Mouse (Mus musculus): ENCODE data around the gene Nme1. TPM values are rescaled to one million over a fixed set of nuclear protein-coding genes. Genes with fewer than 3 reads are reported as not detected.

Gene Nme1
- total RNA-seq (2014; fragmentation: Nextera tagmentation) (126 and 223 TPM in 2 replicates), total RNA-seq (2017) (245 and 319 TPM in 2 replicates)

DNA sequence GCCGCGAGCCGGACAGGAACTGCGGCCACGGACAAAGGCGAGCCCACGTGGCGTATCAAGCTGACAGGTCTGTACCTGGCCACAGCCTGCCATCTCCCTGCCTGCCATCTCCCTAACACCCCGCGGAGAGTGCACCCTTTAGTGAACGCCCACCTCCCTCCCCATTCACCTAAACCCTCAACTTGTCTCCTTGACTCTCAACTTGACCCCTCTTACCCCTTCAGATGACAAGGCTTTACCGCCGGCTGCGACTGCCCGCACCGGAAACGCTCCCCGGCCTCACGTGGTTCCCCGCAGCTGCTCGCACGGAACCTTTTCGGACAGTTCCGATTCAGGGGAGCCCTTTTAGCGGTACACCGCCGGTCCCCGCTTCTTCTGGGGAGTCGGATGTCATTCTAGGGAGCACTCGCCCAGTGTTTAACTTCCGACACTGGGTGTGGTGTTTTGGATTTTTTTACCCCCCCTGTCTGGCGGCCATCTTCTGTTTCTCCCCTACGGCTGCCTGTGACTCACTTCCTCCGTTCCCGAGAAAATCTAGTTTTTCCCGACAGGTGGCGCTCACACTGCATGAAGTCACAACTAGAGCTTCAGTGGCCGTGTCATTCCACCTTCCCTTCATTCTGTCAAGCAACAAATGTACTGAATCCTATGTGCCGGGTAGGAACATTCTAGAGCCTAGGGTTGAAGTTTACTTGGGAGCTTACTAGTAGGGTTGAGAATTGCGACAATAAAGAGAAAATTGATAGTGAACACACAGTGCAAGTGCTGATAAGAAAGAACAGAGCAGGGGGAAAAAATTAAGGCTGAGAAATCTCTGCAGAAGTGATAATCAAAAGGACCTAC lies at the start of gene Nme1, which contains the start of gene Gm20390:
Nme1 (minus strand) TSS at position 517 of the 843 bp plus-strand sequence.
Gm20390 (minus strand) TSS at position 289 of the 843 bp plus-strand sequence.
- ATAC-seq (replicated peaks; ENCODE audit: low FRiP score, low TSS enrichment, poor library complexity, severe bottlenecking), result peak; percentile 95

- no peak for ATAC-seq (replicated peaks; ENCODE audit: low FRiP score, low TSS enrichment, poor library complexity, severe bottlenecking)
These were observed 35.0 kb upstream of the Nme1 start for GRCm38 (mm10) chr11:94003346-94003745.

DNA sequence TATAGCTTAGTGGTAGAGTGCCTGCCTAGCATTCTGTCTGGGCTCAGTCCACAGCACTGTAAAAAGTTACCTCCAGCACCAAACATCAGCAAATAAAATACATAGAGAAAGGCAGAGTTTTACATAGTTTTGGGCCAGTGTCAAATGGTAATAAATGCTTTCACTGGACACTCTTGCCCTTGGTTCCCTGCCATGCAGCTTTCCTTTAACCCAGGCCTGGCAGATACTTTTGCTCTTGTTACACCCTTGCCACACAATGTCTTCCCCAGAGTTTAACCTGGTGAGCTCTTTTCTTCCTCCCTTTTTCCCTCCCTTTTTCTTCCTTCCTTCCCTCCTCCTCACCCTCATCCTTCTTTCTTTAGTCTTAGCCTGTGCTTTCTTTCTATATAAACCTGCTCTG lies 31.0 kb upstream of the Nme1 start:
- ATAC-seq (replicated peaks; ENCODE audit: low FRiP score, low TSS enrichment, poor library complexity, severe bottlenecking), result no peak

GRCm38 (mm10) chr11:93997141-93997775 lies 28.9 kb upstream of the Nme1 start:
- ATAC-seq (replicated peaks; ENCODE audit: low FRiP score, low TSS enrichment, poor library complexity, severe bottlenecking), result peak; percentile 38

GRCm38 (mm10) chr11:93996306-93997140 lies 28.2 kb upstream of the Nme1 start:
- ATAC-seq (replicated peaks; ENCODE audit: low FRiP score, low TSS enrichment, poor library complexity, severe bottlenecking), result peak; percentile 24; the same call in 1 of the 2 replicates

DNA sequence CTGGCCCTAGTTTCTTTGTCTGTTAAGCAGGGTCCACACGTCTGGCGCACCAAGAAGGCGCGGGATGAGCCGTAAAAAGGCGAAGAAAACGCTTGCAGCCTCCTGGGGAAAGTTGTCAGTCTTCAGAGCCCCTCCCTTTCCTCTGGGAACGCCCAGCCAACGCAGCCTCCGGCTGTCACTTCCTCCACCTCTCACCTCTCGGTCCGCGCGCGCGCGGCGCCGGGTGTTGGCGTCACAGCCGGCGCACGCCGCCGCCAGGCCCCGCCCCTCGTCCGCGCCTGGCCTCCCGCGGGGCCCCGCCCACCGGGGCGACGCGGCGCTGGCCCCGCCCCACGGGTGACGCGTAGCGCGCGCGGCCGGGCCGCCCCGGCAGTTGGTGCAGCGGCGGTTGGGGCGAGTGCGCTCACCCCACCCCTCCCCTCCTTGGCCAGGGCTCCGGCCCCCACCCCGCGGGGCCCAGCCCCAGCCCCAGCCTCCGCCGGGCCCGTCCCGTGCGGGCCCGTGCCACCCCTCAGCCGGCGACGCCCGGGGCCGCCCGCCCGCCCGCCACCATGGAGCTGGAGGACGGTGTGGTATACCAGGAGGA lies 27.5 kb upstream of the Nme1 start, which contains the start of gene Spag9:
Spag9 (plus strand) TSS at position 372 of the 586 bp plus-strand sequence.
- peak; percentile 81 for ATAC-seq (replicated peaks; ENCODE audit: low FRiP score, low TSS enrichment, poor library complexity, severe bottlenecking)

- peak; percentile 90 for ATAC-seq (replicated peaks; ENCODE audit: low FRiP score, low TSS enrichment, poor library complexity, severe bottlenecking)
These were observed 26.9 kb upstream of the Nme1 start for GRCm38 (mm10) chr11:93995111-93995719.

DNA sequence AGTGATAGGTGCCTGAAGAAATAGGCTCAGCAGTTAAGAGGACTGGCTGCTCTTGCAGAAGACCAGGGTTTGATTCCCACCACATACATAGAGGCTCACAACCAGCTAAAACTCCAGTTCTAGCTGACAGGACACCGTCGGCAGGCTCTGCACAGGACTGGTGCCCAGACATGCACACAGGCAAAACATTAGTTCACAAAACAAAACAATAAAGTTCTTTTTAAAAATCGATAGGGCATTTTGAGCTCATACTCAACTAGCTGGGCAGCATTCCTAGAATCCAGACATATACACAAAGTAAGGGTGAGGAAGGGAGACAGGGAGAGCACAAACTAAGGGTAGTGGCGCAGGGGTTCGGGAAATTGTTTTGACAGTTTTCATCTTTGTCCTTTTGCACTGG lies 26.2 kb upstream of the Nme1 start:
- no peak for ATAC-seq (replicated peaks; ENCODE audit: low FRiP score, low TSS enrichment, poor library complexity, severe bottlenecking)

DNA sequence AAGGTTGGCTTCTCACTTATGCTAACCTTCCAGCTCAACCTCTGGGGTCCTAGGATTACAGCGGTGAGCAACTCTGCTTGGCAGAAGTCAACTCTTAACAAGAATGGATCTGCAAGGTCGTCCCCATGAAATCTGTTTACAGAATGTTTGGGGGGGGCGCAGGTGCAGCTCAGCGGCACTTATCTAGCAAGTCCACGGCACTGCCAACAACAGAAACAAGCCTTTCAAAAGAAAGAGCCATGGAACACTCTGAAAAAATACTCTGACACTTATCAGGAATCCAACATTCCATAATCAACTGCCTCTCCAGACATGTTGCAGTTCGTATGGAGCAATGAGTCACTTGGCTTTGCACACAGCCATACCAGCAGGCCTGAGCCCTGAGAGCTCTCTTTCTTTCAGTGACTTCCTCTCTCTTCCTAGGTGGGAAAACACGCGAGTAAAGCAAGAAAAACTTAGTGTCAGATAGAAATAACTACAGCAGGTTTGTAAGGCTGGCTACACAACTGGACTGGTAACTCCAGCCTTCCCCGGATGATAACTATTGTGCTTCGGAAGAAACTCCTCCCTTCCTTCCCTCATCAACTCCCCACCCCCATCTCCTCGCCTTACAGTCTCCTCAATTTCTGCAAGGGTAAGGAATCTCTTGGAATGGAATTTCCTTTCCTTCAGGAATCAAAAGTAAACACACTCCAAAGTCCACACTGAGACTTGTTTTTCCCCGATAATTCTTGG lies 20.2 kb upstream of the Nme1 start:
- no peak for ATAC-seq (replicated peaks; ENCODE audit: low FRiP score, low TSS enrichment, poor library complexity, severe bottlenecking)

GRCm38 (mm10) chr11:93987625-93988327 lies 19.5 kb upstream of the Nme1 start:
- peak; percentile 39 for ATAC-seq (replicated peaks; ENCODE audit: low FRiP score, low TSS enrichment, poor library complexity, severe bottlenecking)

DNA sequence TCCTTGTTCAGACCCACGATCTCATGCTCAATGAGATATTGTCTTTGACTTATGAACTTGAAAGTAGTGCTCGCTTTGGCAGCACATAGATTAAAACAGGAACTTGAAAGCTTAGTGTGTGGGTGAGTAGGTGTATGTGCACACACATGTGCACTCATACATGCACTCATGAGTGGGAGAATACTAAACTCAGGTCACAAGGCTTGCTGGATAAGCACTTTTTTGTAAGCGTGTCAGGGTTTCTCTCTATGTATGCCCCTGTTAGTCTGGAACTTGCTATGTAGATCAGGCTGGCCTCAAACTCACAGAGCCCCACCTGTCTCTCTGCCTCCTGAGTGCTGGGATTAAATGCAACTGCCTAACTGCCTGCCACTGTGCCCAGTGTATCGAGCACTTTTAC lies 18.7 kb upstream of the Nme1 start:
- no peak for ATAC-seq (replicated peaks; ENCODE audit: low FRiP score, low TSS enrichment, poor library complexity, severe bottlenecking)

DNA sequence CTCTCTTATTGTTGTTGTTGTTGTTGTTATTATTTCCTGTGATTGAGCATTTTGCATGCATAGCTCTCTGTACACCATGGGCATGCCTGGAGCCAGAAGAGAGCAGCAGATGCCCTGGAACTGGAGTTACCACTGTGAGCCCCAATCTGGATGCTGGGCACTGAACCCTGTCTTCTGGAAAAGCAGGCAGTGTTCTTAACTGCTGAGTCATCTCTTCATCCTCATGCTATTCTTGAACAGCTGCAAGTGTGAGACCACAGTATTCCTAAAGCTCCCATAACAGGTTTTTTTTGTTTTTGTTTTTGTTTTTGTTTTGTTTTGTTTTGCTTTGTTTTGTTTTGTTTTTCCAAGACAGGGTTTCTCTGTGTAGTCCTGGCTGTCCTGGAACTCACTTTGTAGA lies 18.0 kb upstream of the Nme1 start:
- ATAC-seq (replicated peaks; ENCODE audit: low FRiP score, low TSS enrichment, poor library complexity, severe bottlenecking), result no peak

GRCm38 (mm10) chr11:93985265-93985664 lies 16.9 kb upstream of the Nme1 start:
- ATAC-seq (replicated peaks; ENCODE audit: low FRiP score, low TSS enrichment, poor library complexity, severe bottlenecking), result no peak

DNA sequence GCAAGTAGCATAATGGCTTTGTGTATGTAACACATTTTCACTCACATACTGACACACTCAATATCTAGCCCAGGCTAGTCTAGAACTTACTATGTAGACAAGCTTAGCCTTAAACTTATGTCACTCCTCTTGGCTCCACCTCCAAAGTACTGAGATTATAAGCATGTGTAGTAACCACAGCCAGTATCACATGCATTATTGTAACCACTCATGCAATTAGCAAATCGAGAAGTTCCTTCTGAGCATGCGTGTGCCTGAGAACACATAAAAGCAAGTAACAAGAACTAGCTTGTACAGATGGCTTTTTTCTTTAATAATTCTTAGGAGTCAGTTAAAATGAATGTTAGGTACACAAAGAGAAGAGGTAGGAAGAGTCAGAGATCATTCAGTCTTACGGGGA lies 16.3 kb upstream of the Nme1 start:
- ATAC-seq (replicated peaks; ENCODE audit: low FRiP score, low TSS enrichment, poor library complexity, severe bottlenecking), result no peak

GRCm38 (mm10) chr11:93979502-93980049 lies 11.3 kb upstream of the Nme1 start:
- no peak for ATAC-seq (replicated peaks; ENCODE audit: low FRiP score, low TSS enrichment, poor library complexity, severe bottlenecking)

- no peak for ATAC-seq (replicated peaks; ENCODE audit: low FRiP score, low TSS enrichment, poor library complexity, severe bottlenecking)
These were observed 4.6 kb upstream of the Nme1 start for GRCm38 (mm10) chr11:93972951-93973350.

- no peak for ATAC-seq (replicated peaks; ENCODE audit: low FRiP score, low TSS enrichment, poor library complexity, severe bottlenecking)
These were observed 1.5 kb upstream of the Nme1 start for GRCm38 (mm10) chr11:93969799-93970198.
